Mouse (Mus musculus): ENCODE measurements around the gene Lrp6. TPM values are rescaled to one million over a fixed set of nuclear protein-coding genes. Genes with fewer than 3 reads are reported as not detected.
A peak's percentile ranks its signal among the peaks of the same experiment; 100 is the strongest.

Lrp6 gene
- polyA plus RNA-seq, 1 experiment from 2014 or later: 25.0 TPM

DNA sequence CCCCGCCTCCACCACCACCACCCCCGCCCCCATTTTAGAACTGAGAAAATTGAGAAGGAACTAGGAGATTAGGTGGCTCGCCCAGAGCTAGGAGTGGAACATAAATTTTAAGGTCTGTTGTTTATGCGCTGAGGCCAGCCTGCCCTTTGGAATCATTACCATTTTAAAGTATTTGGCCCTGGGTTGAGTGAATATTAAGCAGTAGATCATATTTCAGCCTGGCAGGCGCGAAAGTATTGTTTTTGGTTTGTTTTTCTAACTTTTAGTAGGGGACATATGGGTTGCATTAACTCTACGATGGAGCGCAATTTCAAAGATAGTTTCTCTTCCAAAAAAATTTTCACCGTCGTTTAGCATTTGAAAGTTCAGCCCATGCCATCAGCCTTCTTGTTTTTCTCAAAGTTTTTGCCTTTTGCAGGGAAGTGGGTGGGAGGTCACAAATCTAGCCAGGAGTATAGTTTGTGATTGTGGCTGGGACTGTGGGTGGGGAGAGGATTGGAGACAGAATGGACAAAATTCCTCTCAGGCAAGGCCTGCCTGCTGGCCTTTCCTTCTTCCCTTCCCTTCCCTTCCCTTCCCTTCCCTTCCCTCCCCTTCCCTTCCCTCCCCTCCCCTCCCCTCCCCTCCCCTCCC, 35.7 kb upstream of the Lrp6 start:
- H3K36me3 ChIP-seq (ENCODE audit: control insufficient read depth, insufficient read depth, low read length): no peaks in the 10 kb centered on the region
- H3K27ac ChIP-seq (ENCODE audit: low read depth, low read length): no peak overlapping the region
- no peak for ATAC-seq (ENCODE audit: low FRiP score)
- no peak overlapping the region for H3K4me3 ChIP-seq (ENCODE audit: low read depth, low read length)
- H3K4me1 ChIP-seq (ENCODE audit: control insufficient read depth, insufficient read depth, low read length): no peaks in the 10 kb centered on the region
- no peak for DNase-seq (ENCODE audit: low spot score, missing footprints)
- H3K4me2 ChIP-seq: no peak overlapping the region
- H3K9me3 ChIP-seq (ENCODE audit: control insufficient read depth, low read length): no peaks in the 10 kb centered on the region
- H3K9ac ChIP-seq (ENCODE audit: low read length): no peak overlapping the region
- H3K27me3 ChIP-seq (ENCODE audit: control insufficient read depth, insufficient read depth, low read length): no peaks in the 10 kb centered on the region
- 64% methylated on average over 10 of the region's 10 CpGs for WGBS

DNA sequence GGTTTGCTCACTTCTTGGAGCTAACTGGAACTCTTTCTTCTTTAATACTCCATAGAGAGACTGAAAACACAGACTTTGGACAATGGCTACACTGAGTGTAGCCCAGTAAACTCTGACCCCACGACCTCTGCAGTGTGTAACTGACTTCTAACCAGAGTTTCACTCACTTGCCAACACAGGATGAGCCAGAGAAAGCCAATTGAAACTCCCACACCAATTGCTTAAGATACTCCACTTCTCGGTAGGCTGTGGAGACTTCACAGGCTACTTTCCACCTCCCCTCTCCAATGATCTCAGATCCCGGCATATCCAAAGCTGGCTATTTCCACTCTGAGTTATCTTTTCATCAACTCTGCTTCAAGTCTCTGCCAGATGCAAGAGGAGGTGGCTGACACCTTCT, 35.0 kb upstream of the Lrp6 start:
- 61% methylated on average over 3 of the region's 3 CpGs for WGBS
- H3K27ac ChIP-seq (ENCODE audit: low read depth, low read length): no peak overlapping the region
- no peaks in the 10 kb centered on the region for H3K4me1 ChIP-seq (ENCODE audit: control insufficient read depth, insufficient read depth, low read length)
- no peaks in the 10 kb centered on the region for H3K36me3 ChIP-seq (ENCODE audit: control insufficient read depth, insufficient read depth, low read length)
- no peak for ATAC-seq (ENCODE audit: low FRiP score)
- H3K4me3 ChIP-seq (ENCODE audit: low read depth, low read length): no peak overlapping the region
- H3K27me3 ChIP-seq (ENCODE audit: control insufficient read depth, insufficient read depth, low read length): no peaks in the 10 kb centered on the region
- no peak for DNase-seq (ENCODE audit: low spot score, missing footprints)
- no peaks in the 10 kb centered on the region for H3K9me3 ChIP-seq (ENCODE audit: control insufficient read depth, low read length)
- no peak overlapping the region for H3K9ac ChIP-seq (ENCODE audit: low read length)
- no peak overlapping the region for H3K4me2 ChIP-seq

DNA sequence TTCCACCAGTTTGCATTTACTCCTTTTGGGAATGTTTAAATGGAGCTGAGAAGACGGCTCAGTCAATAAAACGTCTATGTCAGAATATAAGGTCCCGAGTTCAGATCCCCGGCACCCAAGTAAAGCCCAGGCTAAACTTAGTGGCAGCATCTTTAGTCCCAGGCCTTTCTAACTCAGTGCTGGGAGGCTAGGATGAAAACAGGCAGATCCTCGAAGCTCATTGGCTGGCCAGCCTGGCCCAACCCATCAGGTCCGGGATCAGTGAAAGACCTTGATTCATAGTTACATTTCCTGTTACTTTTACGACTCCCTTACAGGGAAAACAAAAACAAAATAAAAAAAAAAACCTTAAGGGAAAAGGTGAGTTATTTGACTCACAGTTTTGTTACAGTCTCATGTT, 34.4 kb upstream of the Lrp6 start:
- H3K9ac ChIP-seq (ENCODE audit: low read length): no peak overlapping the region
- 66% methylated on average over 7 of the region's 7 CpGs for WGBS

GRCm38 (mm10) chr6:134599239-134599638, 32.5 kb upstream of the Lrp6 start:
- no peak overlapping the region for H3K27ac ChIP-seq (ENCODE audit: low read depth, low read length)
- ATAC-seq (ENCODE audit: low FRiP score): no peak
- H3K36me3 ChIP-seq (ENCODE audit: control insufficient read depth, insufficient read depth, low read length): no peaks in the 10 kb centered on the region
- no peak overlapping the region for H3K4me3 ChIP-seq (ENCODE audit: low read depth, low read length)
- H3K27me3 ChIP-seq (ENCODE audit: control insufficient read depth, insufficient read depth, low read length): no peaks in the 10 kb centered on the region
- no peak for DNase-seq (ENCODE audit: low spot score, missing footprints)
- WGBS: 90% methylated on average over 1 of the region's 1 CpGs
- H3K4me1 ChIP-seq (ENCODE audit: control insufficient read depth, insufficient read depth, low read length): no peaks in the 10 kb centered on the region
- H3K9me3 ChIP-seq (ENCODE audit: control insufficient read depth, low read length): no peaks in the 10 kb centered on the region
- no peak overlapping the region for H3K9ac ChIP-seq (ENCODE audit: low read length)
- no peak overlapping the region for H3K4me2 ChIP-seq

More for the DNA sequence above, 34.4 kb upstream of the Lrp6 start:
- H3K36me3 ChIP-seq (ENCODE audit: control insufficient read depth, insufficient read depth, low read length): no peaks in the 10 kb centered on the region
- H3K4me3 ChIP-seq (ENCODE audit: low read depth, low read length): no peak overlapping the region
- DNase-seq (ENCODE audit: low spot score, missing footprints) (no peak), ATAC-seq (ENCODE audit: low FRiP score) (no peak)
- H3K4me1 ChIP-seq (ENCODE audit: control insufficient read depth, insufficient read depth, low read length): no peaks in the 10 kb centered on the region
- H3K27ac ChIP-seq (ENCODE audit: low read depth, low read length): no peak overlapping the region
- no peaks in the 10 kb centered on the region for H3K9me3 ChIP-seq (ENCODE audit: control insufficient read depth, low read length)
- no peaks in the 10 kb centered on the region for H3K27me3 ChIP-seq (ENCODE audit: control insufficient read depth, insufficient read depth, low read length)
- H3K4me2 ChIP-seq: no peak overlapping the region

DNA sequence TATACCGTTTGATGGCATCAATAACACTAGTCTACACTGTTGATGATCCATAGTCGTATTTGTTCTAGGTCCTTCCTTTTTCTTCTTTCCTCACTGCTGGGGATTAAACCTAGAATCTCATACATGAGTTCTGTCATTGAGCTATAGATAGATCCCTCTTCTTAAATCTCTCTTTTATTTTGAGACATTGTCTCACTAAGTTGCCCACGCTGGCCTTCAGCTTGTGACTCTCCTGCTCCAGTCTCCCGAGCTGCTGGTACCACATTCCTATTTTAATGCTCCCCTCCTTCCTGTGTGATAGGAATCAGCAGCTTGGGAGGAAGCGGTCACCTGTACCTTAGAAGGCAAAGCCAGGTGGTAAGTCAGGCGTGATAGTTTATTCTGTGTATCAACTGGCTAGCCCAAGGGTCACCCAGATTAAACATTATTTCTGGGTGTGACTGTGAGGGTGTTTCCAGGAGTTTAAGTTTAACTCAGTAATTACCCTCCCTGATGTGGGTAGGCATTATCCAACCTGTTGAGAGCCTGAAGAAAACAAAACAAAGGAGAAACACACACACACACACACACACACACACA, 31.0 kb upstream of the Lrp6 start:
- no peak for ATAC-seq (ENCODE audit: low FRiP score)
- no peaks in the 10 kb centered on the region for H3K36me3 ChIP-seq (ENCODE audit: control insufficient read depth, insufficient read depth, low read length)
- no peak for DNase-seq (ENCODE audit: low spot score, missing footprints)
- no peak overlapping the region for H3K27ac ChIP-seq (ENCODE audit: low read depth, low read length)
- no peaks in the 10 kb centered on the region for H3K27me3 ChIP-seq (ENCODE audit: control insufficient read depth, insufficient read depth, low read length)
- no peaks in the 10 kb centered on the region for H3K9me3 ChIP-seq (ENCODE audit: control insufficient read depth, low read length)
- no peaks in the 10 kb centered on the region for H3K4me1 ChIP-seq (ENCODE audit: control insufficient read depth, insufficient read depth, low read length)
- no peak overlapping the region for H3K9ac ChIP-seq (ENCODE audit: low read length)
- WGBS: 92% methylated on average over 6 of the region's 6 CpGs
- no peak overlapping the region for H3K4me3 ChIP-seq (ENCODE audit: low read depth, low read length)
- H3K4me2 ChIP-seq: no peak overlapping the region

DNA sequence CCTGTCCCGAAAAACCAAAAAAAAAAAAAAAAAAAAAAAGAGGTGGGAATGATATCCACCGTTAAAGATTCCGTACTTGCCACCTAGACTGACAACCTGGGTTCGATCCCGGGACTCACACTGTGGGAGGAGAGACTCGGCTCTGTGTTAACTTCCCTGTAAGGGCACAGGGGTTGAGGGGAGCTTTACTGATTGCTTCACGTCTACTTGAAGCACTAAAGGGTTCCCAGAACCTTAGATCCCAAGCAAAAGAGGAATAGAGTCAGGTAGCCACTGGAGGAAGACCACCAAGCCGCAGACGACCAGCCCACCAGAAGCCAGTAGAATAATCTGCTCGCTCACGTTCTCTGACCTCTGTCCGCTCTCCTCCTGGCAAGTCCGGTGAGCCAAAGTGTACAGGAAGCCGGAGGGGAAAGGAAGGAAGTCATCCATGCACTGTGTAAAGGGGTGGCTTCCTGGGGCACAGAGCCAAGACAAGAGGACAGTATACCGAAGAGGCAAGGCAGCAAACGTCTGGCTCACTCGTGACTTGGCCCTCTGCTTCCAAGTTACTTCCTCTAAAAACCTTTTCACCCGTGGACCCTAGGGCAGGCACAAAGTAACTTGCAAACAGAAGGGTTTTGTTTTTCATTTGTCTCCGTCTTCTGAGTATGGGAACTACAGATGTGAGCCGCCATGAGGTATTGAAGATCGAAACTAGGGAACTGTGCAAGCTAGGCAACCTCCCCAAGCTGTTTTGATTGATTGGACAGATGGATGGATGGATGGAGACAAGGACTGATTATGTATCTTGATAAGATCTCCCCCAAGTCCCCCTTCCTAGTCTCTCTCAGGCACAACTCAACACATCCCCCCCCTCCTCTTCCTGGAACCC, 28.0 kb upstream of the Lrp6 start:
- Histone ChIP-seq H3K4me2 (no peak overlapping the region), H3K4me1 (ENCODE audit: control insufficient read depth, insufficient read depth, low read length) (no peaks in the 10 kb centered on the region), H3K4me3 (ENCODE audit: low read depth, low read length) (no peak overlapping the region), H3K9ac (ENCODE audit: low read length) (no peak overlapping the region), H3K27ac (ENCODE audit: low read depth, low read length) (no peak overlapping the region), H3K27me3 (ENCODE audit: control insufficient read depth, insufficient read depth, low read length) (no peaks in the 10 kb centered on the region), H3K36me3 (ENCODE audit: control insufficient read depth, insufficient read depth, low read length) (no peaks in the 10 kb centered on the region), H3K9me3 (ENCODE audit: control insufficient read depth, low read length) (no peaks in the 10 kb centered on the region)
- ATAC-seq (ENCODE audit: low FRiP score) (no peak), DNase-seq (ENCODE audit: low spot score, missing footprints) (peak; percentile 77)
- WGBS: 91% methylated on average over 21 of the region's 21 CpGs

DNA sequence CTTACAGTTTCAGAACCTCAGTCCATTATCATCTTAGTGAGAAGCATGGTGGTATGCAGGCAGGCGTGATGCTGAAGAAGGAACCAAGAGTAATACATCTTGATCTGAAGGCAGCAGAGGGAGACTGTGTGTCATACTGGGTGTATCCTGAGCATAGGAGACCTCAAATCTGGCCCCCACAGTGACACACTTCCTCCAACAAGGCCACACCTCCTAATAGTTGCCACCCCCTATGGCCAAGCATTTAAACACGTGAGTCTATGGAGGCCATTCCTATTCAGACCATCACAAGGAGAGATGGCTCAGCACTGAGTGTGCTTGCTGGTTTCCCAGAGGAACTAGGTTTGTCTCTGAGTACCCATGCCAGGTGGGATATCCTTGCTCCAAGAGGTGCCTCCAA, 24.8 kb upstream of the Lrp6 start:
- H3K4me1 ChIP-seq (ENCODE audit: control insufficient read depth, insufficient read depth, low read length): no peaks in the 10 kb centered on the region
- no peaks in the 10 kb centered on the region for H3K9me3 ChIP-seq (ENCODE audit: control insufficient read depth, low read length)
- WGBS: 85% methylated on average over 2 of the region's 2 CpGs
- H3K9ac ChIP-seq (ENCODE audit: low read length): no peak overlapping the region
- H3K4me2 ChIP-seq: no peak overlapping the region
- no peaks in the 10 kb centered on the region for H3K27me3 ChIP-seq (ENCODE audit: control insufficient read depth, insufficient read depth, low read length)
- no peak overlapping the region for H3K4me3 ChIP-seq (ENCODE audit: low read depth, low read length)
- DNase-seq (ENCODE audit: low spot score, missing footprints): peak; percentile 49
- H3K36me3 ChIP-seq (ENCODE audit: control insufficient read depth, insufficient read depth, low read length): no peaks in the 10 kb centered on the region
- no peak for ATAC-seq (ENCODE audit: low FRiP score)
- no peak overlapping the region for H3K27ac ChIP-seq (ENCODE audit: low read depth, low read length)

GRCm38 (mm10) chr6:134586241-134586640, 19.5 kb upstream of the Lrp6 start:
- no peak overlapping the region for H3K27ac ChIP-seq (ENCODE audit: low read depth, low read length)
- no peak overlapping the region for H3K4me2 ChIP-seq
- no peak overlapping the region for H3K4me3 ChIP-seq (ENCODE audit: low read depth, low read length)
- no peaks in the 10 kb centered on the region for H3K9me3 ChIP-seq (ENCODE audit: control insufficient read depth, low read length)
- ATAC-seq (ENCODE audit: low FRiP score) (no peak), DNase-seq (ENCODE audit: low spot score, missing footprints) (peak; percentile 68)
- H3K4me1 ChIP-seq (ENCODE audit: control insufficient read depth, insufficient read depth, low read length): no peaks in the 10 kb centered on the region
- no peaks in the 10 kb centered on the region for H3K36me3 ChIP-seq (ENCODE audit: control insufficient read depth, insufficient read depth, low read length)
- H3K9ac ChIP-seq (ENCODE audit: low read length): no peak overlapping the region
- 79% methylated on average over 5 of the region's 5 CpGs for WGBS
- H3K27me3 ChIP-seq (ENCODE audit: control insufficient read depth, insufficient read depth, low read length): no peaks in the 10 kb centered on the region

DNA sequence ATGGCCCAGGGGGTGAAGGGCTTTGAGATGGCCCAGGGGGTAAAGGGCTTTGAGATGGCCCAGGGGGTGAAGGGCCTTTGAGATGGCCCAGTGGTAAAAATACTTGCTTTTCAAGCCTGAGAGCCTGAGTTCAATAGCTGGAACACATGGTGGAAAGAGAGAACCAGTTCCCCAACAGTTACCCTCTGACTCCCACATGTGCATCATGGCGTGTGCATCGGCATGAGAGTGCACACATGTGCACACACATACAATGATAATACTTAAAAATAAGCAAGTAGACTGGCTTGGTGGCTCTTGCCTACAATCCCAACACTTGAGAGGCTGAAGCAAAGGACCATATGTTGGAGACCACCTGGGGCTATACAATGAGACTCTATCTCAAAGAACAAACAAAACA, 17.9 kb upstream of the Lrp6 start:
- H3K4me1 ChIP-seq (ENCODE audit: control insufficient read depth, insufficient read depth, low read length): no peaks in the 10 kb centered on the region
- ATAC-seq (ENCODE audit: low FRiP score) (no peak), DNase-seq (ENCODE audit: low spot score, missing footprints) (peak; percentile 73)
- H3K27me3 ChIP-seq (ENCODE audit: control insufficient read depth, insufficient read depth, low read length): no peaks in the 10 kb centered on the region
- no peaks in the 10 kb centered on the region for H3K36me3 ChIP-seq (ENCODE audit: control insufficient read depth, insufficient read depth, low read length)
- H3K27ac ChIP-seq (ENCODE audit: low read depth, low read length): no peak overlapping the region
- H3K9ac ChIP-seq (ENCODE audit: low read length): no peak overlapping the region
- H3K9me3 ChIP-seq (ENCODE audit: control insufficient read depth, low read length): no peaks in the 10 kb centered on the region
- WGBS: 98% methylated on average over 2 of the region's 2 CpGs
- no peak overlapping the region for H3K4me3 ChIP-seq (ENCODE audit: low read depth, low read length)
- no peak overlapping the region for H3K4me2 ChIP-seq
